Mouse (Mus musculus) thymus, postnatal 10 days (tissue): ENCODE measurements at regions not wholly inside any gene's neighbourhood (a gene's known extent, or its start where the extent isn't known, plus 50 kb on each side); places are given as distances from the start of the nearest gene placed in this dataset.
A peak's percentile ranks its signal among the peaks of the same experiment; 100 is the strongest.

ENCODE experiments used
- DNase-seq, 2 experiments: peaks; one replicate each; pipeline ENCODE4 v3.0.0; 2021; ENCODE audit warnings: low spot score in 2 of 2

DNA sequence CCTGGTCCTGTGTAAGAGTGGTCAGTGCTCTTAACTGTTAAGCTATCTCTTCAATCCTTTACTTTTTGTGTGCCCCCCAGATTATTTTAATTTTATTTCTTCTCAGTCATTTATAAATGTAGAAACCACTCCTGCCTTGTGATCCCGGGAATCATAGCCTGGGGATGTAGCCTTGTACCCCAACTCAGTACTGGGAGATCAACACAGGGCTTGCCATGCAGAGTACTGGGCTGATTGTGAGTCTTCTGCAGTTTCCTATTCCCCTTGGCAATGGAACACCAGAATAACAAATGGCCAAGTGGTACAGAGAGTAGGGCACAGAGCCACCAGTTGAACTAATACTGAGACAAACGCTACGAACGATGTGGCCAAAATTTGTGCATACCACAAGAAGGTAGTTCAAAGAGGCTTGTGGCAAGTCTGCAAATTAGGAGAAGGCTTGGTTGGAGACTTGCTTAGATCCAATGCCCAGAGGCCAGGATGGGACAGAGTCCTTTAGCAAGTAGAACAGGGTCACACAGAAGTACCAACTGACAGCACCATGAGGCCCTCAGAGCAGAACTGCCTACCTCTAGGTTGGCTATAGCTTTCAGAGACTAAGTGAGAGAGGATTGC is 151.9 kb downstream of the Qrsl1 start:
- DNase-seq = no peak

DNA sequence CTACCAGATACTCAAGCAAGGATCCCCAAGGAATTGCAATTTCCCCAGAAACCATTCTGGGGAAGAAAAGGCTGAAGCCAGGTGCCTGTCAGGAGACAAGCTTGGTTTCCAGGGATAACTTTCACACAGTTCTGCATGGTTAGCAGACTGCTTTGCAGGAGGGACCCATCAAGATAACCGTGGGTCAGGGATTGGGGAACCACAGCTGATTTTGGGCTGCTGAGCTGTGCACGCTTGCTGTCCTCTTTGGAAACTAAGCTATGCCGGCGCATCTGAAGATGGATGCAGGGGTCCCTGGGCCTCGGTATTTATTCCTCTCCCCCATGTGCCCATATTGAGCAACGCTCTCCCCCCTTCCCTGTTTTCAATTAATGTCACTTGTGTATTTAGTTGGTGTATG is 151.1 kb downstream of the Qrsl1 start:
- no peak for DNase-seq

DNA sequence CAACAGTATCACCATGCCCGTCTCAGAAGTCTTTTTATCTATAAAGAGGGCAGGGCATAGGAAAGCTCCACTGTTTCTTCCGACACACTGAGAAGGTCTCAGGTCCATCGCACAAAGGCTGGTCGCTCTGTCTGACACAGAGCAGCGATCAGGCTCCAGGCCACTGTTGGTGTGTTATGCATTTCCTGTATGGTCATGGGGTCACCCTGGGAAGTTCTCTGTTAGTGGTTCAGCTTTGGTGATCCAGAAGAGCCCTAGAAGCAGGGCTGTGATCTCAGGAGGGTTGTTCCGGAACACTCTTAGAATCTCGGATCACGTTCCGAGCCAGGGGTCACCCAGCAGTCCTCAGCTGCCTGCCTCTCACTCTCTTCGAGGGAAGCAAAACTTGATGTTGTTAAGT is 150.7 kb downstream of the Qrsl1 start:
- DNase-seq = no peak

DNA sequence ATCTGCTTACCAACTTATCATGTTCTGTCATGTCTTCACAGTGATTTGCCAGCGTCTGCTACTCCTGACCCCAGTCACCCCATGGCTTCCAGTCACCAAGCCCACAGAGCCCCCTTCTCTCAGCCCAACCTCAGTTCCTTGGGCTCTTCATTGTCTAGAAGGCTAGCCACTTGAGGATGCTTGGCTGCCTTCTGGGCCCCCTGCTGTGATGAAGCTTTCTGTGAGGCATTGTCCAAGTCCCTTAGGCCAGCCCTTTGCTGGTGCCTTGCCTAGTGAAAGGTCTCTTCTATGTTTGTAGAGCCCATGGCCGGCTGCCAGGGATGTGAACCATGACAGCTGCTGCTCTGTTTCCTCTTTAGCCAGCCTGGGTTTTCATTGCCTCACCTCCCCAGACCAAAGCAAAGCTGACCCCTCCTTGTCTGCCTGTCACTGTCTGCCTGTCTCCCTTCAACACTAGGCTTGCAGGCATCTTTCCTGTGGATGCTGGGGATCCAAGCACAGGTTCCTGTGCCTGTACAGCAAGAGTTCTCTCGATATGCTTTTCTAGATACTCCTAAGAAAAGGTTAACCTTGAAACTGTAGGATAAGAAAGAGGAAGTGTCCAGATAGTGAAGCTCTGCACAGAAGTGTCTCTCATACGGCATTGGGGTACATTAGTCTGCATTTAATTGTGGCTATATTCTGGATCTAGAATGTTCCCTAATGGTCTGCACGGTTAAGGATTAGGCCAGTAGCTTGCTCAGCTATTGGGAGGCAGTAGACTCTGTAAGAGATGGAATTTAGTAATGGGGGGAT is 149.5 kb downstream of the Qrsl1 start:
- no peak for DNase-seq

DNA sequence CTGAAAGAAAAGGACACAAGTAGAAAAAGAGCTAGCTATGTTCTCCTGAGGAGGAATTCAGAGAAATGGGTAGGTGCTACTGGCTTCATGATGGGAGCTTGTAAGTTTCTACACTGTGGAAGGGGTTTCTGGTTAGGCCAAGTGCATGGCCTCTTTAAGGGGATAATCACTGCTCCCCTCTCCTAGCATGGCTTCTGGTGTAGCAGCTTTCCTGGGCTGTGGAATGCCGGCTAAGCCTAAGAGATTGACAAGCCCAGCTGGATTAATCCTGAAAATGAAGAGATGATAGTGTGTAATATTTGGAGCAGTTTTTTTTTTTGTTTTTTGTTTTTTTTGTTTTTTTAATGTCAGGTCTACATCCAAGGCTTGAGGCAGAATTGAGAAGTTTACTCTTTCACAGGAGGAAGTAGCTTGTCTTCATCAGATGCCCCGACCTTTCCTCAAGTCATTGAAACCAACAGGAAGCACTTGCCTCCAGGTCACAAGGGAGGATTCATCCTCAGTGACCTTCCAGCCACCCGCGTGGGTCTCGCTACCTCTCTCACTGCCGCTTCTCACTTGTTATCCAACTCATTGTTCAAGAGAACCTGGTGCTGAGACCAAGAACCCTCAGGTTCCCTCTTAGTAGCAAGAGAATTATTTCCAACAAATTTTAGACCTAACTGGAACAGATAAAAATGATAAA is 144.5 kb downstream of the Qrsl1 start:
- no peak for DNase-seq

DNA sequence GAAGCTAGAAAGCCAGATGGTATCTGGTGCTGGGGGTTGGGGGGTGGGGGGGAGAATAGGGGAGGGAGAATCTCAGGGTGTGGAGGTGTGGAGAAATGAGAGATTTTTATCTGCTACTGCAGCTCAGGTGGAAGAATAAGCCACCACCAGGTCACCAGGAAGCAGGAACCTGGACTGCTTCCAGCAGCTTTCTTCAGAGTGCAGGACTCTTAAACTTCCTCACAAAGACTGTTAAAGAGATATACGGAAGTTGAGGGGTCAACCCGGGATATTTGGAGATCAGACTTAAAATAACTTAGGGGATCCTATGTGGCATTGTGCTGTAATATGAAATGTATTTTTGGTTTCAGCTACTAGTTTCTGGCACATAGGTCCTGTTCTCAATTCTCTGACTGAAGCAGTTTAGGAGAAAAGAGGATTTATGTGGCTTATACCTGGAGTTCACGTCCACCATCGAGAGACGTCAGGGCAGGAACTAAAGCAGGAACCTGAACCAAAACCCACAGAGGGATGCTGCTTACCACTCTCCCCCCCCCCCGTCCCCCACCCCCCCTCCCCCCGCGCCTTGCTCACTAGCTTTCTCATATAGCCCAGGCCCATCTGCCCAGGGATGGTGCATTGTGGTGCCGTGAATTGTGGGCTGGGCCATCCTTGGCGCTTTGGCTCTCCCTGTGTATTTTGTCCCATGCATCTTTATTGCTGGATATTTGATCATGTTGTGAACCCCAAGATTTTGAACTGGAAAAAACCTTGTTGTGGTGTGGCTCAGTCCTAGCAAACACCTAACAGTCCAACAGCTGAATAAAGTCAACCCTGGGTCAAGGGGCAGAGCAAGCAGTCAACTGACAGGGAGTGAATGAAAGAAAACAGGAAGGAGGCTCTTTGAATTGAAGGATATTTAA is 143.2 kb downstream of the Qrsl1 start:
- no peak for DNase-seq

DNA sequence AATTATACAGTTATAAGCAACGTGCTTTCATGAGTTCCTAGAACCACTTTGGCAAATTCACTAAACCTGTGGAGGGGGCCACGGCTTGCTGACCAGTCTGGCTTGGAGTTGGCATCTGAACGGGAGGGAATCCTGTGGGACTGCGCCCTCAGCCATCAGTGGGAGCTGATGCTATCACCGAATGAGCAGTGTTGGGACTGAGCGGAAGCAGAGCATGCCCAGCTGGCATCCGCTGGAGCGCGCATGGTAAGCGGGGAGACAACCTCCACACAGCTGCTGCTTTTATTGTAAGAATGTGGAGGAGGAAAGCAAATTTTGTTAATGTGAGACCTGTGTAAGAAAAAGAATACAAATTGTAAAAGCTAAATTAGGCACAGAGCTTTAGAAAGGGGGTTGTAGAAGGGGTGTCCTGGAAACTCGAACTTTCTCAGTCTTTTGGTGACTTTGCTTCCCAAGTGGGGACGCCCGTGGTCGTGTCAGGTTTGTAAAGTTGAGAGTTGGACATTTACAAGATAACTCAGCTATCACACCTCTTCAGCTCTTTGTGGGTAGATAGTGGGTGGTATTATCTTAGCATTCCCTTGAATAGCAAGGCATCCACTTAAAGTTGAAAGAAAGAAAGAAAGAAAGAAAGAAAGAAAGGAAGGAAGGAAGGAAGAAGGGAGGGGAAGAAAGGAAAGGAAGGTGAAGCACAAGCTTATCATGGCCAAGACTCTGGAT is 142.2 kb downstream of the Qrsl1 start:
- DNase-seq = peak; percentile 31 to 33

DNA sequence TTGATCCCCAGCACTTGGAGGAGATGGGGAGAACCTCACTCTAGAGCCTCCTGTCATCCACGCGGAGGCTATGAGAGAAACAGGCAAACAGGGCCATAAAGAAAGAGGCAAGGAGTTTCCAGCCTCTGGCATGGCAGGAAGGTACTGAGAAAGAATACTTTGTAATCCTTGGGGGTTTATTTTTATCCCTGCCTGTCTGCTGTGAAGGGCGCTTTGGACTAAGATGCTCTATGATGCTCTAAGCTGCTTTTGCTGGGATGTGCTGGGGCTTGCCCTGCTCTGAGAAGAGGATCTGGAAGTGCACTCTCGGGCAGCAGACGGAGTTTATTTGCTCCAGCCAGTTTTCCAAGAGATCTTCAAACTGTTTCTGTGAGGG is 141.7 kb downstream of the Qrsl1 start:
- DNase-seq = no peak

DNA sequence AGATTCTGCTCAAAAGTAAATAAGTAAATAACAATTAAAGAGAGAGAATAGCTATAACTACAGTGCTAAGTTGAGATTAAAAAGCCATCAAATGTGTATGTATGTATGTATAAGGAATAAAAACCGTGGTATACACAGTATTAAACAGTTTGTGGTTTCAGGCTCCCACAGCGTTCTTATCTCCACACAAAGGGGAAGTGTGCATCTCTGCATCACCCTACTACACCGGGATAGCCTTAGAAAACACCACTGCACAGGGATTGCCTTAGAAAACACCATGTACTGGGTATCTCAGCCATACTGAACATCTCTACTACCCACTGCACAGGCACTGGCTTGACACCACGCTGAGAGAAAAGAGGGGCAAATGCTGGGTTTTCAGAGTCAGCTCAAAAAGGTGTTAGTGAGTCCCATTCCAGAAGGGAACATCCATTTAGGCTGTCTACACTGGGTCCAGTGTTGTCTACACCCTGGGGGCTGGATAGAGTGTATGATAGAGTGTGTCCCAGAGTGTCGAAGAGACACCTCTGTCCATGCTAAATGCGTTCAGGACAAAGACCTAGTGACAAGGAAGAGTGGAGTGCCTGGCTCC is 139.5 kb downstream of the Qrsl1 start:
- no peak for DNase-seq

DNA sequence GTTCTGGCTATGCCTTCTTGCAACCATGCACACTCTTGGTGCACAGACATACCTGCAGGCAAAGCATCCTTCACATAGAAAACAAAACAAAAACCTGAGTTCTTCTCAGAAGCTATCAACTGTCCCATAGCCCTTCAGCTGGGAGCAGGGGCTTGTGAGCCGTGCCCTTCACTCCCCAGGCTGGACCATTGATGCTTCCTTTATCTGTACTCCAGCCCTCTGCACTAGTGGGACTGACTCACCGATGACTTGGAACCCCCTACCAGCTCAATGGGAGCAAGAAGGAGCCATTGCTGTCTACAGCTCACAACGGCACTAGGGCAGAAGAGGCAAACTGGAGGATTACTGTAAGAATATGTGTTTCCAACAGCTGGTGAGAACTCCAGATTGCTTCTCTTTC is 137.0 kb downstream of the Qrsl1 start:
- no peak for DNase-seq

DNA sequence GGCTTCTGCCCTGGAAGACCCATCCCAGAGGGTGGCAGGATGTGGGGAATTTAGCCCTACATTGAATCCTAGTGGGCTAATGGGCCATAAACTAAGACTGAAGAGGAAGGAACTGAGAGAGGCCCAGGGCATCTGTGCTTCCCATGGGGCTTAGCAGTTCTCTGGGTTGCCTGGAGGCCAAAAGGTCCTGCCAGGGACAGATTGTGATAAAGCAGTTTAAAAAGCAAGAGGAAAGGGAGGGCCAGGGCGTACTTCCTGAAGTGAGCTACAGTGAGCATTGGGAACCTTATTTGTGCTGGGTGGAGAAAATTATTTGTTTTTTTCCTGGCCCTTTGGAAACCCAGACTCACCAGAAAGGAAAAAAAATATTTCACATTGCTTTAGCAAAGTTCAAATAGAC is 136.3 kb downstream of the Qrsl1 start:
- no peak for DNase-seq

DNA sequence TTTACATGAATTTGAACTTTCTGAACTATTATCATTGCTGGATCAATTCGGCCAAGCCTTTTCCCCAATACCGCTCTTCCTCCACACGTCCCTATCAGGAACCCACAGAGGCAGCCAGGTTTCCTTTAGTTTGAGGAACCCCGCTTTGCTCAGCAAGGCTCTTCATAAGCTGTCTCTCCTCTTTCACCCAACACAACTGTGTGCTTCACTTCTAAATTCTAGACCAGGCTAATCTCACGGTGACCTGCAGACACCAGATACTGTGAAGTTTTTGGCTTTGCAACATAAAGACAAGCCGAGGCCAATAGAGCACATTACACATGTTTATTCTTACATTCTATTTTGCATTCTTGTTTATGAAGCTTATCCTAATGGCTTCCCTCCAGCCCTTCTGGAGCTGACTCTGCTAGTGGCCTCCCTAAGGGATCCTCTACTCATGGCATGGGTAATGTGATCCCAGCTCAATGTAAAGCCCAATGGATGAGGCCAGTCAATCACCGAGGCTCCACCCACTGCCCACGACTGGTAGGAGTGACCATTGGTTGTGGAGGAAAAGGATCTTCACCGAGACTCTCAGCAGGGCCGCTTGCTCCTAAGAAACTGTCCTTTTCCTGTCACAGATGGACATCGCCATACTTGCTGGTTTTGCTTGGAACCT is 135.6 kb downstream of the Qrsl1 start:
- no peak for DNase-seq

DNA sequence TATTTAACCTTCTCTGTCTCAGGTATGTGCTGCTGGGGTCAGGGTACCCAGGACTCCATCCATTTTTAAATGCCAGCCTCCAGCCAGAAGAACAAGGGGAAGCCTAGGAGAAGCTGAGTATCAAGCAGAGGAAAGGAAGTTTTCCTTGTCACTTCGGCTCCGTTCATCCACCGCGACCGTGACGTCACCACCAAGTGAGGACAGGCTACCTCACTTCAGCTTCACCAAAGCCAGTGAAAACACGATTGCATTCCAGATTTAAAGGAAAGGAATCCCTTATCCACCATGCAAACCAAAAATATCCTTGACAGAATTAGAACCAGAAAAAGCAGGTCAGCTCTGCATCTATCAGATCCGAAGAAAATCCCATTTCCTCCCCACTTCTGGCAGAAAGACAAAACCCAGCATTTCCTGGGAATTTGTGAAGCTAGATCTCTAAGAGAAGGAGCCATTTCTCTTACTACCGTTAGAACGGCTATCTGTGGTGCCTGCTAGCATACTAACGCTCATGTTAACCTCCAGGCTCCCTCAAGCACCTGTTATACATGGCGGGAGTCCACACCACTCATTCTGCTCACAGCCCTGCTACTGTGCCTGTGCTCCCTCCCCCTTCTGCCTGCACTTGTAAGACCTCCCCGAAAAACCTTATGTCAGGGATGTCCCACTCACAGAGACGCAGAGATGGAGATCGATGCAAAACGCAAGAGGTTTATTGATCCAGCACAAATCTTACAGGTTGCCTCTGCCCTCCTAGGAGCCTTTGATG is 133.4 kb downstream of the Qrsl1 start:
- DNase-seq = no peak

DNA sequence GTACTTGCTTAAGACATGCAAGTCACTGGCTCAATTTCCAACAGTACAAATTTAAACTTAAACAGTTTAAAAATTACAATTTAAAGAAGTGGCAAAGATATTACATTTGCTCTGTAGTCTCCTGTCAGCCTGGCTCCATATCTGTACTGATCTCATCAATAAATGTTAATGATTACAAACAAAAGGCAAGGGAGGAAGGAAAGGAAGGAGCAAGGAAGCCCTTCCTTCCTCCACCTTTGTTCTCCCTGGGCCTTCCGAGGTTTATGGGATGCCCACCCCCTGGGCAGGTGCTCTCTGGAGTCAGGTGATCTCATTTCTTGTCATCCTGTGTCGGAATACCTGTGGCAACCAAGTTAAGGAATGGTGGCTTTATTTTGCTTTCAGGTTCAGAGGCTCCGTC is 132.5 kb downstream of the Qrsl1 start:
- DNase-seq = no peak

DNA sequence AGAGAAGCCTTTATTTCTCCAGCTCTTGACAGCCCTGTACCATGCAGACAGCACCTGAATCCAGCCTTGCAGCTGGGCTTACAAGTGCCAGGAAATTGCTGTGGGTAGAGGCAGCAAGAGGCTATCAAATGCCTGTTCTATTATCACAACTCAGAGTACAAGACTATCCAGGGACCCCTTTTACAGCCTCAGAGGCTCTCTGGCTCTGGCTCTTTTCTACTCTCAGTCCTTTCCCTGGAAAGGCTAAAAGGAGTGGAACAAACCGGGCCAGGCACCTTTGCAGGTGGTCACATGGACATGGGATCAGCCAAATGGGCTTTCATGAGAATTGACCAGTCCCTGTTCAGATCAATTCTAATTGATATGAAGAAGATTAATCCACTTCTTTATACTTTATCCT is 125.7 kb downstream of the Qrsl1 start:
- no peak for DNase-seq

DNA sequence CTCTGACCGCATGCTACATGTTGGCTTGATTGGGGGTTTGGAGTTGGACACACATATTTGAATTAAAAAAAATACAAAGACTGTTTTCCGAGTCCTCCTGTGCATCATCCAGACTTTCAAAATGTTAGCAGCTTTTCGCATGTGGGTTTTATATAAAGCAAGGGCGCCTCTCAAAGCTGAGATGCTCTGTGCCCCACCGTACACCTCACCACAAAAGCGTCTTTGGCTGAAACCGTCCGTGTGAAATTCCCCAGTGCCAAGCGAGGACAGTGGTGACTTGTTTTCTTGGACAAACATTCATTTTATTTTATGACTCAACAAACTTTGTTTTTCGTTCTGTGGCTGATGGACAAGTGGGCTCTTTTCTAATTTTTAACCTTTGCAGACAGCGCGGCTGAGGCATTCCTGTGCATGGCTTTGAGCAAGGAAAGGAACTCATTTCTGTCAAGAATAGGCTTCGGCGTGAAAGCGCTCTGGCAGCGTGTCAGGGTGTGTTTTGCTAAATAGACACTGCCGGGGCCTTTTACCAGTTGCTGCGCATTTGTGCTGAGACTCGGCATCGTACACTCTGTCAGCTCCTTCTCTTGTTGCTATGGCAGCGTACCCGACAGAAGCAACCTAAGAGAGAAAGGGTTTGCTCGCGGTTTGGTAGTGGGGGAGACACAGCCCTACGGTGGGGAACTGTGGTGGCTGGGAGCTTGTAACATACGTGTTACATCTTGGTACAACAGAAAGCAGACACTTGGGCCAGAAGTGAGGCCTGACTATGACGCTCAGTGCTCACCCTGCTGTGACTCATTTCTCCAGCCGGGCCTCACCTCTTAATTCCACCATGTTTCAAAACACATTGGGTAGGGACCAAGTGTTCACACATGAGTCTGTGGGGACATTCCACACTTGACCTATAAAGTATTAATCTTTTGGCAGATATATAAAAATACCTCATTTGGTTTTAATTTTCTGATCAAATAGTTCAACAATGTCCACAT is 123.6 kb downstream of the Qrsl1 start:
- no peak for DNase-seq

DNA sequence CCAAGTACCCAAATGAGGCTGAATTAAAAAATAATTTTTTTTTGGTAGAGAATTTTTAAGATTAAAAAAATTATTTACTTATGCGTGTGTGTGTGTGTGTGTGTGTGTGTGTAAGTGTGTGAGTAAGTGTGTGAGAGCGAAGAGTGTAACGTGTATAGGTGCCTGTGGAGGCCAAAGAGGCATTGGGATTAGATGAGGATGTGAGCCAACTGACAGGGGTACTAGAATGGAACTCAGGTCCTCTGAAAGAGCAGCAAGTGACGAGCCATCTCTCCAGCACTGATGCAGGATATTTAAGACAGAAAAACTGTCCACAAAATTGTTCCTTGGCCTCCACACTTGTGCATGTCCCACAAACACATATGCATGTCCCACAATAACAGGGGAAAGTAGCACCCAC is 121.0 kb downstream of the Qrsl1 start:
- no peak for DNase-seq

DNA sequence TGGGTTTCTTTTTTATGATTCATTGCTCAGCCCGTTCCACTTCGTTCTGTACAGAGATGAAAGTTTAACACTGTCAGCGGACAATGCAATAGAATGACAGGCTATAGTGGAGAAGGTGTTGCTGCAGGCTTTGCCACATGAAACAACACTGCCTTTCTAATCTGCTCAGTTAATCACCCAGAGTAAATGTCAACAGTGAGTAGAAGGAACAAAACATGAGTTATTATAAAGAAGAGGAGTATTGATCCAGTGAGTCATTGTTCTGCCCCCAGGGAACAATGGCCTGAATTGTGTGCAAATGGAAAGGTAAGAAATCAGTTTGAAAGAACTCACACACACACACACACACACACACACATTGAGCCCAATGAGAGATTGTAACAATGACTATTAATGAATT is 118.2 kb downstream of the Qrsl1 start:
- DNase-seq = no peak

DNA sequence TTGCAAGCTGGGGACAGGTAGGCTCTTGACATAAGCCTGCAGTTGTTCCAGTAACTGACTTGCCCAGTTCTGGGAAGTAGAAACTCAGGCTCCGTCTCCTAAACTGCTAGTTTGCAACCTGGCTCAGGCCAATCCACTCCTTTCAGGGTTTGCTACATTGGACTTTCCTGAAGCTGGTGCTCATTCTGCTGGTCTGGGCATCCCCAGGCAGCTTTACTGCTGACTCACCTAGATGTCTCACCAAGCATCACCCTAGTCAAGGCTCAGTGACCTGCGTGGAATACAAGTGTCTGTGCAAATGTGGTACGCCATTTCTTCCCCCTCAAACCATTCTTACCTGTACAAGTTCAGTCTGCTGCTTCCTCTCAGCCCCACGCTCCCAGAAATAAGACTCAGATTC is 110.8 kb downstream of the Qrsl1 start:
- no peak for DNase-seq
